Mouse (Mus musculus) embryonic fibroblast, embryonic 13.5 days (primary cell): ENCODE results near the gene Luzp1.

ENCODE experiments used
- CTCF ChIP-seq: IDR thresholded peaks from 2 replicates; pipeline ENCODE4 v1.5.1; 2011; ENCODE audit warnings: mild to moderate bottlenecking, control low read depth, low read length, moderate library complexity, borderline replicate concordance; ENCODE audit not compliant: insufficient read depth
- POLR2A ChIP-seq: IDR thresholded peaks from 2 replicates; pipeline ENCODE4 v1.6.1; 2011; ENCODE audit warnings: low read depth, mild to moderate bottlenecking, control low read depth, low read length, moderate library complexity

- no peak for TF ChIP-seq CTCF
- TF ChIP-seq POLR2A, result no peak
These were observed 128.8 kb downstream of the Luzp1 start for GRCm38 (mm10) chr4:136598268-136598876.
